Mouse (Mus musculus): ENCODE measurements around the gene Plet1. TPM values are rescaled to one million over a fixed set of nuclear protein-coding genes. Genes with fewer than 3 reads are reported as not detected.

Plet1 gene
- polyA plus RNA-seq, 1 experiment from 2014 or later: 3.1 TPM

- H3K36me3 ChIP-seq (ENCODE audit: control insufficient read depth, insufficient read depth): no peaks in the 10 kb centered on the region
- no peak overlapping the region for H3K27ac ChIP-seq (ENCODE audit: low read depth, low read length)
- no peak overlapping the region for H3K4me2 ChIP-seq (replicated peaks; ENCODE audit: low read depth)
- no peak for TF ChIP-seq CTCF (IDR thresholded peaks at IDR 0.05; ENCODE audit: low read depth)
- no peak overlapping the region for H3K9ac ChIP-seq (ENCODE audit: low read depth, low read length)
- no peaks in the 10 kb centered on the region for H3K4me1 ChIP-seq (replicated peaks; ENCODE audit: control insufficient read depth, insufficient read depth, low read length)
- 0 out of 2 replicates have a peak, but pooled peaks have one; percentile 20 for ATAC-seq
- H3K9me3 ChIP-seq (ENCODE audit: control insufficient read depth): no peaks in the 10 kb centered on the region
- WGBS: 41% methylated on average over 7 of the region's 7 CpGs
- H3K4me3 ChIP-seq (ENCODE audit: low read depth, low read length): no peak overlapping the region
- no peaks in the 10 kb centered on the region for H3K27me3 ChIP-seq (replicated peaks; ENCODE audit: control insufficient read depth, insufficient read depth, low read length)
These were observed 17.7 kb upstream of the Plet1 start for GRCm38 (mm10) chr9:50476651-50477050.

DNA sequence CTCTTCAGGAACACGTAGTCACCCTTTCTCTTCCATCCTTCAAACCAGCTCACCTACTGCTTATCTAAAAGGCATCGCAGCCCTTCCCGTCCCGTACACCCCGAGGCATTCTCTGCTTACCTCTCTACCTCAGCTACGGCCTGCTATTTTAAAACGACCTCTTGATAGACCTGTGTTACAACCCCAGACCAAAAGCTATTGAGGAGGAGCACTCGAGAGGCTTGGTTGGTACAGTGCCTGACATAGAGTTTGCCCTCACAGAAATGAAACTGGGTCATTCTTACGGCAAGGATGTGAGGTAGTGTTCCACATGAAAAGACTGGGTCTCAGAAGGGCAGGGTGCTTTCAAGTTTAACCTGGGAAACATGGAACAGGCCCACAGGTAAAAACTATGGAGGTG, 17.1 kb upstream of the Plet1 start:
- Histone ChIP-seq H3K36me3 (ENCODE audit: control insufficient read depth, insufficient read depth) (no peaks in the 10 kb centered on the region), H3K4me1 (replicated peaks; ENCODE audit: control insufficient read depth, insufficient read depth, low read length) (no peaks in the 10 kb centered on the region), H3K9ac (ENCODE audit: low read depth, low read length) (no peak overlapping the region), H3K4me3 (ENCODE audit: low read depth, low read length) (no peak overlapping the region), H3K27me3 (replicated peaks; ENCODE audit: control insufficient read depth, insufficient read depth, low read length) (no peaks in the 10 kb centered on the region), H3K27ac (ENCODE audit: low read depth, low read length) (no peak overlapping the region), H3K9me3 (ENCODE audit: control insufficient read depth) (no peaks in the 10 kb centered on the region), H3K4me2 (replicated peaks; ENCODE audit: low read depth) (no peak overlapping the region)
- no peak for ATAC-seq
- TF ChIP-seq CTCF (IDR thresholded peaks at IDR 0.05; ENCODE audit: low read depth): no peak
- 85% methylated on average over 9 of the region's 9 CpGs for WGBS

DNA sequence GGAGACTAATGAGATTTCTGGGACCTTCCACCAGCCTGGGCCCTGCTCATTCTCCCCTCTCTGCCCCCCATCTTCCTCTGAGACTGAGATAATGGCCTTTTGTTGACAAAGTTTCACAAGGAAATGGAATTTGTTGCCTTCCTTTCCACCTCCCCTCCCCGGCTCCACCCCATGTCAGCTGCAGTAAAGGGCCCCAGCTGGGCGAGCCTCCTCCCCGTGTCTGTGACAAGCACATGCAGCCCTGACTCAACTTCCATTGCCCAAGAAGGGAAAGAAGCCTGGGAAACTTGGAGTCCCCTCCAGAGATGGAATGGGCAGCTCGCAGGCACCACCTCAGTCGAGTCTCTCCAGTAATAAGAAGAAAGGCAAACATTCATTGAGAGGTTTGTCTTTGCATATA, 15.5 kb upstream of the Plet1 start:
- 10% methylated on average over 5 of the region's 5 CpGs for WGBS
- Histone ChIP-seq H3K4me3 (ENCODE audit: low read depth, low read length) (no peak overlapping the region), H3K27ac (ENCODE audit: low read depth, low read length) (no peak overlapping the region), H3K9me3 (ENCODE audit: control insufficient read depth) (no peaks in the 10 kb centered on the region), H3K9ac (ENCODE audit: low read depth, low read length) (no peak overlapping the region), H3K4me1 (replicated peaks; ENCODE audit: control insufficient read depth, insufficient read depth, low read length) (no peaks in the 10 kb centered on the region), H3K27me3 (replicated peaks; ENCODE audit: control insufficient read depth, insufficient read depth, low read length) (no peaks in the 10 kb centered on the region), H3K36me3 (ENCODE audit: control insufficient read depth, insufficient read depth) (no peaks in the 10 kb centered on the region), H3K4me2 (replicated peaks; ENCODE audit: low read depth) (no peak overlapping the region)
- no peak for TF ChIP-seq CTCF (IDR thresholded peaks at IDR 0.05; ENCODE audit: low read depth)
- ATAC-seq: 0 out of 2 replicates have a peak, but pooled peaks have one; percentile 41

- TF ChIP-seq CTCF (IDR thresholded peaks at IDR 0.05; ENCODE audit: low read depth): no peak
- Histone ChIP-seq H3K36me3 (ENCODE audit: control insufficient read depth, insufficient read depth) (no peaks in the 10 kb centered on the region), H3K9me3 (ENCODE audit: control insufficient read depth) (no peaks in the 10 kb centered on the region), H3K27me3 (replicated peaks; ENCODE audit: control insufficient read depth, insufficient read depth, low read length) (no peaks in the 10 kb centered on the region), H3K4me2 (replicated peaks; ENCODE audit: low read depth) (no peak overlapping the region), H3K4me1 (replicated peaks; ENCODE audit: control insufficient read depth, insufficient read depth, low read length) (no peaks in the 10 kb centered on the region), H3K4me3 (ENCODE audit: low read depth, low read length) (no peak overlapping the region), H3K9ac (ENCODE audit: low read depth, low read length) (no peak overlapping the region), H3K27ac (ENCODE audit: low read depth, low read length) (no peak overlapping the region)
- WGBS: 51% methylated on average over 8 of the region's 8 CpGs
- ATAC-seq: no peak
These were observed 14.8 kb upstream of the Plet1 start for GRCm38 (mm10) chr9:50479476-50479875.

- H3K4me1 ChIP-seq (replicated peaks; ENCODE audit: control insufficient read depth, insufficient read depth, low read length): no peaks in the 10 kb centered on the region
- no peak for TF ChIP-seq CTCF (IDR thresholded peaks at IDR 0.05; ENCODE audit: low read depth)
- 84% methylated on average over 8 of the region's 8 CpGs for WGBS
- H3K4me3 ChIP-seq (ENCODE audit: low read depth, low read length): no peak overlapping the region
- H3K9ac ChIP-seq (ENCODE audit: low read depth, low read length): no peak overlapping the region
- H3K4me2 ChIP-seq (replicated peaks; ENCODE audit: low read depth): no peak overlapping the region
- ATAC-seq: no peak
- no peaks in the 10 kb centered on the region for H3K27me3 ChIP-seq (replicated peaks; ENCODE audit: control insufficient read depth, insufficient read depth, low read length)
- no peaks in the 10 kb centered on the region for H3K9me3 ChIP-seq (ENCODE audit: control insufficient read depth)
- no peaks in the 10 kb centered on the region for H3K36me3 ChIP-seq (ENCODE audit: control insufficient read depth, insufficient read depth)
- no peak overlapping the region for H3K27ac ChIP-seq (ENCODE audit: low read depth, low read length)
These were observed 11.6 kb upstream of the Plet1 start for GRCm38 (mm10) chr9:50482743-50483142.

DNA sequence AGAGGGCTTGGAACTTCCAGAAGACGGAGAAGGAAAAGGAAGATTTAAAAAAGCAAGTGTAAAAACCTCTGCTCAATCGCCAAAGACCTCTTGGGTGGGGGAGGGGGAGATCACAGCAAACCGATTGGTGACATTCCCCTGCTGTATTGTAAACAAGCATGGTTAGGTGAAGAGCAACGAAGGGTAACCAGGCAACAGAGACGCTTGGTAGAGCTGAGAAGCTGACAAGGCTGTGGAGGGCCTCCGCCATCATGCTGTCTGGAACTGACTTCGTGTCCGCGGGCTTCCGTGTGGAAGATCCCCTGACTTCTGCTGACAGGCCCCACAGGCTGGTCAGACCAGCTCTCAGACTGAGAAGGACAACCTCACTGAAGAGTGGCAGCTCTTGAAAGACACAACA, 8.8 kb upstream of the Plet1 start:
- no peak for ATAC-seq
- Histone ChIP-seq H3K4me1 (replicated peaks; ENCODE audit: control insufficient read depth, insufficient read depth, low read length) (no peaks in the 10 kb centered on the region), H3K27ac (ENCODE audit: low read depth, low read length) (no peak overlapping the region), H3K9ac (ENCODE audit: low read depth, low read length) (no peak overlapping the region), H3K36me3 (ENCODE audit: control insufficient read depth, insufficient read depth) (no peaks in the 10 kb centered on the region), H3K4me3 (ENCODE audit: low read depth, low read length) (no peak overlapping the region), H3K27me3 (replicated peaks; ENCODE audit: control insufficient read depth, insufficient read depth, low read length) (no peaks in the 10 kb centered on the region), H3K9me3 (ENCODE audit: control insufficient read depth) (no peaks in the 10 kb centered on the region), H3K4me2 (replicated peaks; ENCODE audit: low read depth) (peak overlapping the region; percentile 47)
- TF ChIP-seq CTCF (IDR thresholded peaks at IDR 0.05; ENCODE audit: low read depth): no peak
- 16% methylated on average over 10 of the region's 10 CpGs for WGBS

GRCm38 (mm10) chr9:50490836-50491235, 3.5 kb upstream of the Plet1 start:
- no peak overlapping the region for H3K4me2 ChIP-seq (replicated peaks; ENCODE audit: low read depth)
- TF ChIP-seq CTCF (IDR thresholded peaks at IDR 0.05; ENCODE audit: low read depth): no peak
- no peaks in the 10 kb centered on the region for H3K27me3 ChIP-seq (replicated peaks; ENCODE audit: control insufficient read depth, insufficient read depth, low read length)
- H3K4me1 ChIP-seq (replicated peaks; ENCODE audit: control insufficient read depth, insufficient read depth, low read length): no peaks in the 10 kb centered on the region
- H3K4me3 ChIP-seq (ENCODE audit: low read depth, low read length): no peak overlapping the region
- H3K36me3 ChIP-seq (ENCODE audit: control insufficient read depth, insufficient read depth): no peaks in the 10 kb centered on the region
- H3K9ac ChIP-seq (ENCODE audit: low read depth, low read length): no peak overlapping the region
- H3K27ac ChIP-seq (ENCODE audit: low read depth, low read length): no peak overlapping the region
- no peaks in the 10 kb centered on the region for H3K9me3 ChIP-seq (ENCODE audit: control insufficient read depth)
- no peak for ATAC-seq

Data from intestine, postnatal 0 days (tissue).